ENCODE assay signal across 21 mouse cellular contexts in genomic region chr3:32012205-32012931, GRCm38 (mm10).
DNase-seq lines count a peak whose midpoint lies in the region; ATAC-seq and TF ChIP-seq lines count a peak whose summit lies in the region.
"Had no signal": no experiment of that assay in that cellular context is flagged by ENCODE, and none has a peak within 500 bp of the region (broad histone marks: within the 10 kb centered on the region; RNA-seq: fewer than 3 reads in every experiment).

No protein-coding gene starts in this region.

- no peaks in the 10 kb centered on the region for H3K4me1 ChIP-seq in forebrain, embryonic 15.5 days
- no peaks in the 10 kb centered on the region for H3K4me1 ChIP-seq in forebrain, embryonic 12.5 days
- H3K4me1 ChIP-seq in midbrain, embryonic 13.5 days (replicated peaks) = no peaks in the 10 kb centered on the region
- H3K4me1 ChIP-seq in midbrain, embryonic 16.5 days (ENCODE audit: control insufficient read depth, insufficient read depth, low read length) = no peaks in the 10 kb centered on the region
- H3K4me1 ChIP-seq in cerebellum, adult 2 months (ENCODE audit: control insufficient read depth, insufficient read depth, low read length) = no peaks in the 10 kb centered on the region
- no peaks in the 10 kb centered on the region for H3K4me1 ChIP-seq in forebrain, embryonic 16.5 days (replicated peaks; ENCODE audit: control insufficient read depth, insufficient read depth, low read length)
- H3K4me1 ChIP-seq: limb, embryonic 13.5 days; liver, embryonic 15.5 days; megakaryocyte, embryonic 14.5 days had no signal

- peak; percentile 37 to 57 for DNase-seq in cerebellum, adult 2 months
- DNase-seq in T-cell, adult 2 months (ENCODE audit: low spot score) = no peak
- DNase-seq in right cerebral cortex, postnatal 25 days = no peak
- DNase-seq: adrenal gland, postnatal 14 days; embryo, embryonic 11 days; gastrocnemius, postnatal 25 days; kidney, adult 18-20 months; kidney, postnatal 10 days; thymus, adult 2 months had no signal

- WGBS in forebrain, embryonic 15.5 days = 70% methylated on average over 12 of the region's 12 CpGs
- 79% methylated on average over 12 of the region's 12 CpGs for WGBS in forebrain, embryonic 12.5 days
- WGBS in midbrain, embryonic 13.5 days = 81% methylated on average over 12 of the region's 12 CpGs
- WGBS in midbrain, embryonic 16.5 days = 83% methylated on average over 12 of the region's 12 CpGs
- WGBS in cerebellum, adult 2 months = 63% methylated on average over 12 of the region's 12 CpGs
- 71% methylated on average over 12 of the region's 12 CpGs for WGBS in forebrain, embryonic 16.5 days

- no peaks in the 10 kb centered on the region for H3K9me3 ChIP-seq in forebrain, embryonic 15.5 days
- no peaks in the 10 kb centered on the region for H3K9me3 ChIP-seq in forebrain, embryonic 12.5 days
- no peaks in the 10 kb centered on the region for H3K9me3 ChIP-seq in midbrain, embryonic 13.5 days
- no peaks in the 10 kb centered on the region for H3K9me3 ChIP-seq in midbrain, embryonic 16.5 days (replicated peaks; ENCODE audit: control insufficient read depth, low read length, poor library complexity, severe bottlenecking)
- H3K9me3 ChIP-seq in forebrain, embryonic 16.5 days (ENCODE audit: control insufficient read depth, low read length) = no peaks in the 10 kb centered on the region
- H3K9me3 ChIP-seq: limb, embryonic 13.5 days; liver, embryonic 15.5 days had no signal

- no peak overlapping the region for H3K27ac ChIP-seq in forebrain, embryonic 15.5 days (replicated peaks)
- no peak overlapping the region for H3K27ac ChIP-seq in forebrain, embryonic 12.5 days
- H3K27ac ChIP-seq in midbrain, embryonic 13.5 days = no peak overlapping the region
- no peak overlapping the region for H3K27ac ChIP-seq in midbrain, embryonic 16.5 days (ENCODE audit: low read length)
- no peak overlapping the region for H3K27ac ChIP-seq in cerebellum, adult 2 months (ENCODE audit: insufficient read depth, low read length)
- no peak overlapping the region for H3K27ac ChIP-seq in forebrain, embryonic 16.5 days (ENCODE audit: low read length)
- H3K27ac ChIP-seq: layer of hippocampus, adult 2 months; limb, embryonic 13.5 days; liver, embryonic 15.5 days had no signal

- peak; percentile 46; the same call in 1 of the 2 replicates for ATAC-seq in forebrain, embryonic 15.5 days (replicated peaks)
- no peak; the same call in 1 of the 2 replicates for ATAC-seq in forebrain, embryonic 12.5 days (ENCODE audit: low FRiP score)
- ATAC-seq in midbrain, embryonic 13.5 days = 0 out of 2 replicates have a peak, but pooled peaks have one; percentile 14
- ATAC-seq in midbrain, embryonic 16.5 days = no peak
- peak; percentile 83 for ATAC-seq in forebrain, embryonic 16.5 days
- ATAC-seq: hindbrain, embryonic 16.5 days; lung, postnatal 0 days had no signal

- no peaks in the 10 kb centered on the region for H3K36me3 ChIP-seq in forebrain, embryonic 15.5 days
- no peaks in the 10 kb centered on the region for H3K36me3 ChIP-seq in forebrain, embryonic 12.5 days (replicated peaks)
- no peaks in the 10 kb centered on the region for H3K36me3 ChIP-seq in midbrain, embryonic 13.5 days
- H3K36me3 ChIP-seq in midbrain, embryonic 16.5 days (ENCODE audit: control insufficient read depth, insufficient read depth, low read length) = no peaks in the 10 kb centered on the region
- no peaks in the 10 kb centered on the region for H3K36me3 ChIP-seq in forebrain, embryonic 16.5 days (ENCODE audit: control insufficient read depth, insufficient read depth)
- H3K36me3 ChIP-seq: limb, embryonic 13.5 days; liver, embryonic 15.5 days had no signal

- no peak overlapping the region for H3K4me2 ChIP-seq in forebrain, embryonic 15.5 days (replicated peaks)
- no peak overlapping the region for H3K4me2 ChIP-seq in forebrain, embryonic 12.5 days
- no peak overlapping the region for H3K4me2 ChIP-seq in midbrain, embryonic 13.5 days (replicated peaks)
- H3K4me2 ChIP-seq in midbrain, embryonic 16.5 days (ENCODE audit: low read length) = no peak overlapping the region
- no peak overlapping the region for H3K4me2 ChIP-seq in forebrain, embryonic 16.5 days (ENCODE audit: low read length)
- H3K4me2 ChIP-seq: limb, embryonic 13.5 days; liver, embryonic 15.5 days had no signal

- TF ChIP-seq CTCF in cerebellum, adult 2 months (IDR thresholded peaks at IDR 0.05; ENCODE audit: borderline replicate concordance, insufficient read depth, low read depth, low read length) = no peak

- no peaks in the 10 kb centered on the region for H3K27me3 ChIP-seq in forebrain, embryonic 15.5 days
- H3K27me3 ChIP-seq in forebrain, embryonic 12.5 days = no peaks in the 10 kb centered on the region
- H3K27me3 ChIP-seq in midbrain, embryonic 13.5 days = no peaks in the 10 kb centered on the region
- H3K27me3 ChIP-seq in midbrain, embryonic 16.5 days (ENCODE audit: control insufficient read depth, insufficient read depth, low read depth, low read length) = no peaks in the 10 kb centered on the region
- H3K27me3 ChIP-seq in cerebellum, adult 2 months (ENCODE audit: control insufficient read depth, insufficient read depth, low read length) = no peaks in the 10 kb centered on the region
- H3K27me3 ChIP-seq in forebrain, embryonic 16.5 days (replicated peaks; ENCODE audit: control insufficient read depth, insufficient read depth, low read length) = no peaks in the 10 kb centered on the region
- H3K27me3 ChIP-seq: limb, embryonic 13.5 days; liver, embryonic 15.5 days; megakaryocyte, embryonic 14.5 days had no signal

- H3K4me3 ChIP-seq in forebrain, embryonic 15.5 days = no peak overlapping the region
- H3K4me3 ChIP-seq in forebrain, embryonic 12.5 days (replicated peaks) = no peak overlapping the region
- H3K4me3 ChIP-seq in midbrain, embryonic 13.5 days (replicated peaks) = no peak overlapping the region
- no peak overlapping the region for H3K4me3 ChIP-seq in midbrain, embryonic 16.5 days (ENCODE audit: low read depth, low read length)
- no peak overlapping the region for H3K4me3 ChIP-seq in cerebellum, adult 2 months (replicated peaks; ENCODE audit: insufficient read depth, low read depth, low read length)
- no peak overlapping the region for H3K4me3 ChIP-seq in forebrain, embryonic 16.5 days (replicated peaks; ENCODE audit: low read length)
- H3K4me3 ChIP-seq: layer of hippocampus, adult 2 months; limb, embryonic 13.5 days; liver, embryonic 15.5 days; megakaryocyte, embryonic 14.5 days; myocyte had no signal

- no peak overlapping the region for H3K9ac ChIP-seq in forebrain, embryonic 15.5 days (replicated peaks)
- no peak overlapping the region for H3K9ac ChIP-seq in forebrain, embryonic 12.5 days
- no peak overlapping the region for H3K9ac ChIP-seq in midbrain, embryonic 13.5 days (replicated peaks)
- H3K9ac ChIP-seq in midbrain, embryonic 16.5 days (ENCODE audit: low read depth, low read length) = no peak overlapping the region
- H3K9ac ChIP-seq in forebrain, embryonic 16.5 days (replicated peaks; ENCODE audit: low read depth, low read length) = no peak overlapping the region
- H3K9ac ChIP-seq: limb, embryonic 13.5 days; liver, embryonic 15.5 days had no signal

- no peak for TF ChIP-seq POLR2A in cerebellum, adult 2 months (IDR thresholded peaks at IDR 0.05; ENCODE audit: borderline replicate concordance, insufficient read depth, low read length)

Comparison
In these comparisons a context has a peak if more than half of its experiments do, and no peak if none do; other contexts are left out.
1. ATAC-seq: peak in forebrain, embryonic 15.5 days (single experiment), midbrain, embryonic 13.5 days (single experiment) and forebrain, embryonic 16.5 days (single experiment); none in forebrain, embryonic 12.5 days (single experiment) and midbrain, embryonic 16.5 days (single experiment).
2. DNase-seq: peak in cerebellum, adult 2 months (2 of 2); none in T-cell, adult 2 months (single experiment) and right cerebral cortex, postnatal 25 days (single experiment).